Mouse (Mus musculus) embryonic stem cell, embryonic (primary cell): ENCODE measurements around the gene Olfr1184.
"Not testable (repeated sequence)": the region's sequence is repeated elsewhere in the genome, so short reads cannot be mapped to it uniquely, and the experiment has no call there.

Experiments
- CTCF ChIA-PET, 4 experiments: fragments of 300-600 bp in 2 of 4; fragments of 350-600 bp in 2 of 4; sonication (Branson Sonifier 250); formaldehyde crosslinking; loops; one replicate each; lab custom pipeline; 2022; ENCODE audit warnings: inconsistent platforms in 2 of 4; lab: Charles Lee
- POLR2A ChIA-PET, 4 experiments: fragments of 300-600 bp in 2 of 4; fragments of 350-600 bp in 2 of 4; sonication (Branson Sonifier 250); formaldehyde crosslinking; loops; one replicate each; lab custom pipeline; 2022; ENCODE audit warnings: antibody characterized with exemption in 4 of 4, inconsistent platforms in 1 of 4; lab: Charles Lee

Gene Olfr1184

GRCm38 (mm10) chr2:88483298-88483697 lies at the start of gene Olfr1184:
Gene Olfr1184, plus strand, starts transcription at chr2:88483598.
- POLR2A ChIA-PET = no interaction called here
- CTCF ChIA-PET = no interaction called here

DNA sequence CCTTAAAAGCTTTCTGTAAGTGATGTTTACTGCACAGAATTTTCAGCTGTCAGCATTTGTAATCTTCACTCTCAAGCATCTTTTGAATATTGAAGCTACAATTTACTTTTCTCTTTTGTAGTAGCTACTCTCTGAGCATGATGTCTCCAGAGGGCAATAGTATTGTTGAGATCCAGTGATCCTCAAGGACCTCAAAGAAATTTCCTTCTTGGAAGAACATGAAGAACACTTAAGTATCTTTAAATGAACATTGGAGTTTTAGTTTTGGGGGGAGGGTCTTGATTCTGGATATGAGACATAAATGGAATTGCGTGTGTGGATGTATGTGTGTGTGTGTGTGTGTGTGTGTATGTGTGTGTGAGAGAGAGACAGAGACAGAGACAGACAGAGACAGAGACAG lies 34.4 kb upstream of the Olfr1184 start, which contains the start of gene Gm13757:
Gene Gm13757, minus strand, starts transcription at position 101 of the 400 bp plus-strand sequence.
- POLR2A ChIA-PET = no interaction called here

DNA sequence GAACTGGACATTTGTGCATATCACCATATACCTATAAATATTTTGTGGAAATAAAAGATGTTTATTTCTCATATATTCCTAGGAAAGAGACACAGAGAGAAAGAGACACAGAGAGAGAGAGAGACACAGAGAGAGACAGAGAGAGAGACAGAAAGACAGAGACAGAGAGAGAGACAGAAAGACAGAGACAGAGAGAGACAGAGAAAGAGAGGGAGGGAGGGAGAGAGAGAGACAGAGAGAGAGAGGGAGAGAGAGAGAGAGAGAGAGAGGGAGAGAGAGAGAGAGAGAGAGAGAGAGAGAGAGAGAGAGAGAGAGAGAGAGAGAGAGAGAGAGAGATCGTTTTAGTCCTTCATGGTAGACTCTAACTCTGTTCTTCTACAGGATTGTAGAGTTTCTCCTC lies 28.8 kb upstream of the Olfr1184 start, which contains the start of gene Olfr1183:
Gene Olfr1183, plus strand, starts transcription at position 301 of the 400 bp plus-strand sequence.
- POLR2A ChIA-PET, CTCF ChIA-PET: not testable (repeated sequence)

More for the DNA sequence above, 34.4 kb upstream of the Olfr1184 start, which contains the start of gene Gm13757:
- CTCF ChIA-PET = no interaction called here

DNA sequence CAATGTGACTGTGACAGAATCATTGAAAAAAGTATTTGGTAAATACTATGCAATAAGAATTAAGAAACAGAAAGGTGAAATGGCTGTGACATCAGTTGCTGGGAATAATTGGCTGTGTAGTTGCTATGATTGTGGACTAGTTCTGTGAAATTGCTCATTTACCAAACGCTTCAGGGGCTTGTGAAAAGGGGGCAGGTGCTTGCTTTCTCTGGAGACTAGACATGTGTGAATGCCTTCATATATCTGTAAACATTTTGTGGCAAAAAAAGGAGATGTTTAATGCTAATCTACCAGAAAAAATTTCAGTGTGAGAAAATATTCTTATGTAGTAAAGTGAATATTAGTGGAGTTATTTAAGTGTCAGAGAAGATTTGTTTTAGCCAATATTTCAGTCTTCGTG lies 9.6 kb downstream of the Olfr1184 start, which contains the start of gene Olfr1185-ps1:
Gene Olfr1185-ps1, plus strand, starts transcription at position 301 of the 400 bp plus-strand sequence.
- POLR2A ChIA-PET = no interaction called here
- CTCF ChIA-PET = no interaction called here

DNA sequence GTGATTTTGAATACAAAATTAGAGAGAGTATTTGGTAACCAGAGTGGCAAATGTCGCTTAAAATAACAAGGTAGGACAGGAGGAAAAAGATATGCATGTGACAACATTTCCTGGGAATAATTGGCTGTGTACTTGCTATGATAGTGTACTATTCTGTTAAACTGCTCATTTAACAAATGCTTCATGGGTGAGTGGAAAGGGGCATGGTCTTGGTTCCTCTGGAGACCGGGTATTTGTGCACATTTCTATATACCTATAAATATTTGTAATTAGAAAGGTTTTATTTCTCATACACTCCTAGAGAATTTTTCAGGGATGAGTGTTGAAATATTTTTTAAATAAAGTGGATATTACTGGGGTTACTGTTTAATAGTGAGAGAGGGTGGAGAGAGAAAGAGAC lies 34.9 kb downstream of the Olfr1184 start, which contains the start of gene Olfr1186:
Gene Olfr1186, plus strand, starts transcription at position 301 of the 400 bp plus-strand sequence.
- ChIA-PET CTCF (no interaction called here), POLR2A (no interaction called here)

- ChIA-PET CTCF (no interaction called here), POLR2A (no interaction called here)
These were observed 42.3 kb downstream of the Olfr1184 start for GRCm38 (mm10) chr2:88525720-88526119.
